Mouse (Mus musculus) liver, adult 2 months (tissue): ENCODE results near the gene Anxa4.

Experiments used
- CTCF ChIP-seq: fragments of 200-500 bp; IDR thresholded peaks from 2 replicates; pipeline ENCODE4 v1.5.1; 2011; ENCODE audit warnings: low read depth, low read length, control low read depth
- POLR2A ChIP-seq: fragments of 200-500 bp; IDR thresholded peaks from 2 replicates; pipeline ENCODE4 v1.6.1; 2011; ENCODE audit warnings: low read length, control low read depth; ENCODE audit not compliant: insufficient read depth; ENCODE audit errors: extremely low read depth

GRCm38 (mm10) chr6:86736830-86737229, 56.6 kb downstream of the Anxa4 start:
- TF ChIP-seq CTCF (no peak), POLR2A (no peak)
